Mouse (Mus musculus) thymus, adult 2 months (tissue): ENCODE results near the gene Rnf113a1. TPM values are rescaled to one million over a fixed set of nuclear protein-coding genes. Genes with fewer than 3 reads are reported as not detected.
"Not testable (repeated sequence)": the region's sequence is repeated elsewhere in the genome, so short reads cannot be mapped to it uniquely, and the experiment has no call there.

ENCODE experiments used
- DNase-seq: peaks from one replicate; pipeline ENCODE4 v3.0.0; 2021
- H3K27ac ChIP-seq: fragments of 200-500 bp; 2 replicates; pipeline ENCODE4 v1.5.1; 2012; ENCODE audit warnings: low read length, control low read depth; ENCODE audit not compliant: control insufficient read depth, insufficient read depth
- H3K27me3 ChIP-seq: fragments of 200-500 bp; 2 replicates; pipeline ENCODE4 v1.6.1; 2012; ENCODE audit warnings: mild to moderate bottlenecking, low read length, moderate library complexity, mixed read lengths; ENCODE audit not compliant: control insufficient read depth, insufficient read depth
- H3K36me3 ChIP-seq: fragments of 200-500 bp; 2 replicates; pipeline ENCODE4 v1.6.1; 2012; ENCODE audit warnings: mild to moderate bottlenecking, low read length, moderate library complexity; ENCODE audit not compliant: control insufficient read depth, insufficient read depth
- H3K4me1 ChIP-seq: fragments of 200-500 bp; replicated peaks from 2 replicates; pipeline ENCODE4 v1.6.1; 2012; ENCODE audit warnings: low read length; ENCODE audit not compliant: control insufficient read depth, insufficient read depth
- H3K4me3 ChIP-seq: fragments of 200-500 bp; 2 replicates; pipeline ENCODE4 v1.5.1; 2012; ENCODE audit warnings: mild to moderate bottlenecking, low read length, control low read depth, moderate library complexity; ENCODE audit not compliant: control insufficient read depth, insufficient read depth
- CTCF ChIP-seq: fragments of 200-500 bp; IDR thresholded peaks from 2 replicates; pipeline ENCODE4 v1.5.1; 2012; ENCODE audit warnings: mild to moderate bottlenecking, control low read depth, low read length, moderate library complexity, borderline replicate concordance; ENCODE audit not compliant: control insufficient read depth, poor library complexity, insufficient read depth; ENCODE audit errors: extremely low read depth
- POLR2A ChIP-seq: fragments of 200-500 bp; IDR thresholded peaks from 2 replicates; pipeline ENCODE4 v1.6.1; 2012; ENCODE audit warnings: mild to moderate bottlenecking, low read length, control low read depth, moderate library complexity; ENCODE audit not compliant: control insufficient read depth, poor library complexity, insufficient read depth; ENCODE audit errors: extremely low read depth
- WGBS: fragments of 180-500 bp; shearing (Covaris S2); methylation state at CpG from one replicate; pipeline ENCODE4 v1.1.7; 2018; 5-methylcytosine and 5-hydroxymethylcytosine counted together
- polyA plus RNA-seq: library from polyadenylated mRNA; depleted of rRNA; stranded (reverse); fragments of >200 nt; gene quantifications from 2 replicates; pipeline ENCODE4 v1.2.3, GENCODE M21; 2012; rRNA removed

Gene Rnf113a1
- 3.9 and 4.1 TPM in 2 replicates for polyA plus RNA-seq

DNA sequence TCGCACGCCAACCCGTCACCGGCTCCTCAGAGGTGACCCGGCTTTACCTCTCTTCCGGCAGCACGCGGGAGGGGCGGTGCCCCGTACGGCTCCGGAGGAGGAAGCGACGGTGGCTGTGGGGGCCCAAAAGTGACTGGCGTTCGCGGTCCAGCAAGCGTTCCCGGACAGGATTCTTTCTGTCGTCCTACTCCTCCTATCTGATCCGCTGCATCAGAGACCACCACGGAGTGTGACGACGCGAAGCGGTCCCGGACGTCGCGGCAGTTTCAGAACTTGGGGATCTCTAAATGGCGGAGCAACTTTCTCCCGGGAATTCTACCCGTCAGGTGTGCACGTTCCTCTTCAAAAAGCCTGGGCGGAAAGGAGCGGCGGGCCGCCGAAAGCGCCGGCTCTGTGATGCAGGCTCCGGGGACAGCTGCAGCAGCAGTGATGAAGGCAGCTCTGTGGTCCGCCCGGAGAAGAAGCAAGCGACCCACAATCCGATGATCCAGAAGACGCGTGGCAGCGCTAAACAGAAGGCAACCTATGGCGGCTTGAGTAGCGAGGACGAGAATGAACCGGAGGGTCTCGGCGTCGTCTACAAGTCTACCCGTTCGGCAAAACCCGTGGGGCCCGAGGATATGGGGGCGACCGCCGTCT is at the start of gene Rnf113a1, which contains the start of gene Ndufa1:
Rnf113a1 (plus strand) TSS at position 141 of the 639 bp plus-strand sequence.
Ndufa1 (minus strand) TSS at position 59 of the 639 bp plus-strand sequence.
- TF ChIP-seq CTCF (no peak), POLR2A (no peak)
- peak within 1 kb of the TSS; percentile 29; the same call in 1 of the 2 replicates for H3K27ac ChIP-seq
- peak within 1 kb of the TSS; percentile 99 for H3K4me3 ChIP-seq
- under 1% methylated on average over 62 of the region's 63 CpGs for WGBS
- no peaks in the 10 kb centered on the region for H3K36me3 ChIP-seq
- peak; percentile 85 for DNase-seq
- H3K4me1 ChIP-seq, result peaks cover 5% of the 10 kb centered on the region
- no peaks in the 10 kb centered on the region for H3K27me3 ChIP-seq

DNA sequence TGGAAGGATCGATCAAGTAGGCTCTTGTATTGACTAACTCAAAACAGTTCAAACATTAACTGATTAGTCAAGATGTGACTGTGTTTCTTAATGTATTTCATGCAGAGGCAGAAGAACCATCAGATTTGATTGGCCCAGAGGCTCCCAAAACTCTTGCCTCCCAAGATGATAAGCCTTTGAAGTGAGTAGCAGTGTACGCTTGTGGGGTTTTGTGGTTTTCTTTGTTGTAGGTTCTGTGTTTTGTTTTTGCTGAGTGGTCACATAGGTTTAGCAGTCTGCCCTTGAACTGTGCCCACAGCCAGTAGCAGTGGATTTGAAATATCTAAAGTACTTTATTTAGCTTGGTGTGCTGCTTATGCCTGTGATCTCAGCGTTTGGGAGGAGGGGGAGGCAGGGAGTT is 49.3 kb upstream of the Rnf113a1 start:
- Histone ChIP-seq H3K4me1 (no peaks in the 10 kb centered on the region), H3K27me3 (no peaks in the 10 kb centered on the region), H3K36me3 (peaks cover 19% of the 10 kb centered on the region), H3K27ac (no peak overlapping the region), H3K4me3 (no peak overlapping the region)
- TF ChIP-seq CTCF (no peak), POLR2A (no peak)
- WGBS, result 15% methylated on average over 3 of the region's 3 CpGs
- DNase-seq, result no peak

DNA sequence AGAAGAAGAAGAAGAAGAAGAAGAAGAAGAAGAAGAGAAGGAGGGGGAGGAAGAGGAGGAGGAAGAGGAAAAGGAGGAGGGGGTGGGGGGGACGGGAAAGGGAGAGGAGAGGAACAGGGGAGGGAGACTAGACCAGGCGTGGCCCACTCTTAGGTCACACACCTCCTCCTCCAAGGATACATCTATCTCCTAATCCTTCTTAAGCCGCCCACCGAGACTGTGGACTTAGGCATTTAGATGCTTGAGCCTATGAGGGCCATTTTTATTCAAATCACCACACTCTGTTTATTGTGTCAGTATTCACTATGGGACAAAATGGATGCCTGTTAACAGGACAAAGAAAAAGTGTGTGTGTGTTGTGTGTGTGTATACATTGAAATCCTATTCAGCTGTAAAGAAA is 46.5 kb upstream of the Rnf113a1 start:
- peaks cover 21% of the 10 kb centered on the region for H3K36me3 ChIP-seq
- not testable (repeated sequence) for H3K4me1 ChIP-seq, H3K27ac ChIP-seq, H3K4me3 ChIP-seq, H3K27me3 ChIP-seq, DNase-seq
- 40% methylated on average over 1 of the region's 4 CpGs for WGBS

DNA sequence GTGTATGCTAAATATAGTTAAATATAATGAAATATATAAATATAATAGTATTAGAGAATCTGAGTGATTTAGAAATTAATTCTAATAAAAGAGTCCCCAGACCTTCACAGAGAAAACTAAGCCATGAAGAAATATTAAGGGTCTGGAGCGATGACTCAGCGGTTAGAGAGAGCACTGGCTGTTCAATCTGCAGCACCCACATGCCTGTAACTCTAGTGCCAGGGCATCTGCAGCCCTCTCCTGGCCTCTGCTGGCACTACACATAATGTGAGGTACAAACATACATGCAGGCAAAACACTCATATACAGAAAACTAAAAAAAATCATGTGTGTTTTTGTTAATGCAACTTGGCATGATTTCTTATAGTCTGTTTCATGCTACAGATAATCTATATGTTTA is 46.1 kb upstream of the Rnf113a1 start:
- H3K27me3 ChIP-seq, result no peaks in the 10 kb centered on the region
- peak; percentile 27 for DNase-seq
- TF ChIP-seq POLR2A (no peak), CTCF (no peak)

DNA sequence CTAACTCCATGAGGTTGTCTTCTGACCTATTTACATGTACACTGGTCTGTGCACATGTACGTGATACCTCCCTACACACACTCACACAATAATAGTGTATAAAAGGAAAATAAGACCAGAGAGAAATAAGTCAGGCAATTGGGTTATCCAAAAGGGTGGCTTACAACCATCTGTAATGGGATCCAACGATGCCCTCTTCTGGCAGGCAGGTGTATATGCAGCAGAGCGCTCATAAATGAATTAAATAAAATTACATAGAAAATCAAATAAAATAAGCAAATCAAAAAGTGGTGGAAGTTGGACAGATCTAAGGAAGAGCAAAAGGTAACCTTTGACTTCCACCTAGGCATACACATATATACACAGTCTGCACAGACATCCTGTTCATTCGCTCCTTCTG is 33.2 kb upstream of the Rnf113a1 start:
- H3K4me3 ChIP-seq, result no peak overlapping the region
- TF ChIP-seq POLR2A (no peak), CTCF (no peak)
- WGBS, result 59% methylated on average over 4 of the region's 4 CpGs
- DNase-seq, result peak; percentile 5
- no peaks in the 10 kb centered on the region for H3K27me3 ChIP-seq
- peaks cover 6% of the 10 kb centered on the region for H3K4me1 ChIP-seq
- H3K27ac ChIP-seq, result no peak overlapping the region
- H3K36me3 ChIP-seq, result peaks cover 9% of the 10 kb centered on the region; the same call in 1 of the 2 replicates

More for the DNA sequence above, 46.1 kb upstream of the Rnf113a1 start:
- H3K4me1 ChIP-seq, result no peaks in the 10 kb centered on the region
- no peak overlapping the region for H3K27ac ChIP-seq
- no peak overlapping the region for H3K4me3 ChIP-seq
- H3K36me3 ChIP-seq, result peaks cover 21% of the 10 kb centered on the region
- WGBS, result 86% methylated on average over 2 of the region's 2 CpGs

DNA sequence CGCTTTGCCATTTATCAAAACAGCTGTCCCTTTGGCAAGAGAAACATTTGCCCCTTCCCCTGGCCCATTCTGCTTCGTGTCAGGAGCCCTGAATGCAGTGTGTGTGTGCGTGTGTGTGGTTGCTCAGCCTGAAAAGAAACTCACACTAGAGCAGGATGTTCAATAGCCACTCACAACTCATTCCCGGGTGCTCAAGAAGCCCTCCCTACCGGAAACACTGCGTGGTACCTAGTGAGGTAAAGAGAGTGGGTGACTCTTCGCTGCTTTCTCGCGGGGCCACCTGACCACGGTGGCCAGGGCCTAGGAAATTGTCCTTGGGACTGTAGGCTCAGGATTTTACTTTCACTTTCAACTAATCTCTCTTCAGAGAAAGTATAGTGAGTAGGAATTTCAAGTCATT is 29.9 kb upstream of the Rnf113a1 start:
- Histone ChIP-seq H3K4me3 (no peak overlapping the region; the same call in 1 of the 2 replicates), H3K27ac (no peak overlapping the region), H3K36me3 (no peaks in the 10 kb centered on the region), H3K4me1 (peaks cover 6% of the 10 kb centered on the region), H3K27me3 (no peaks in the 10 kb centered on the region)
- WGBS, result 25% methylated on average over 10 of the region's 10 CpGs
- TF ChIP-seq CTCF, result no peak
- no peak for TF ChIP-seq POLR2A
- DNase-seq, result peak; percentile 1

DNA sequence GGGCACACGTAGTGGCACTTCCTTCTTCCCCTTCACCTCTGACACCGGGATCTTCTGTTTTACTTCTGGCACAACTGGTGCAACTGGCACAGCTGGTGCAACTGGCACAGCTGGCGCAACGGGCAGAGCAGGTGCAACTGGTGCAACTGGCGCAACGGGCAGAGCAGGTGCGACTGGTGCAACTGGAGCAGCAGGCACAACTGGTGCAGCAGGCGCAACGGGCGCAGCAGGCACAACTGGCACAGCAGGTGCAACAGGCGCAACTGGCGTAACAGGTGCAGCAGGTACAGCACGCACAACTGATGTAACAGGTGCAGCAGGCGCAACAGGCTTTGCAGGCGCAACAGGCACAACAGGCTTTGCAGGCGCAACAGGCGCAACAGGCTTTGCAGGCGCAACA is 27.9 kb upstream of the Rnf113a1 start:
- TF ChIP-seq POLR2A (no peak), CTCF (no peak)
- Histone ChIP-seq H3K4me1 (peaks cover 6% of the 10 kb centered on the region), H3K27me3 (no peaks in the 10 kb centered on the region), H3K36me3 (no peaks in the 10 kb centered on the region), H3K4me3 (no peak overlapping the region), H3K27ac (no peak overlapping the region)
- WGBS, result 90% methylated on average over 18 of the region's 18 CpGs
- no peak for DNase-seq
